Mouse (Mus musculus) ES-E14 (cell line): ENCODE measurements around the gene Rdh14.

Experiments
- CHD2 ChIP-seq: IDR thresholded peaks from 2 replicates; pipeline ENCODE4 v1.6.1; 2014; ENCODE audit warnings: mild to moderate bottlenecking, low read depth, low read length, inconsistent platforms
- HCFC1 ChIP-seq: IDR thresholded peaks from 2 replicates; pipeline ENCODE4 v1.6.1; 2012; ENCODE audit warnings: low read length, inconsistent platforms, borderline replicate concordance; ENCODE audit not compliant: insufficient read depth
- ZNF384 ChIP-seq: IDR thresholded peaks from 2 replicates; pipeline ENCODE4 v1.6.1; 2012; ENCODE audit warnings: low read depth, low read length, inconsistent platforms

- no peak for TF ChIP-seq CHD2
- TF ChIP-seq HCFC1: no peak
- TF ChIP-seq ZNF384: no peak
These were observed 31.8 kb downstream of the Rdh14 start for GRCm38 (mm10) chr12:10422347-10422746.
